In genomic region chr19:60874064-60874694, GRCm38 (mm10) we compare ENCODE assay signal across 8 mouse cellular contexts. TPM values are rescaled to one million over a fixed set of nuclear protein-coding genes. Genes with fewer than 3 reads are reported as not detected.
DNase-seq lines count a peak whose midpoint lies in the region; ATAC-seq lines count a peak whose summit lies in the region.

Prdx3 (minus strand) TSS chr19:60874556.

- WGBS in heart, embryonic 14.5 days: 2% methylated on average over 28 of the region's 28 CpGs
- WGBS in liver, embryonic 13.5 days (ENCODE audit: insufficient replicate concordance): under 1% methylated on average over 28 of the region's 28 CpGs
- WGBS in stomach, embryonic 16.5 days: under 1% methylated on average over 28 of the region's 28 CpGs

- no peaks in the 10 kb centered on the region for H3K27me3 ChIP-seq in heart, embryonic 14.5 days (ENCODE audit: control insufficient read depth, insufficient read depth, low read length)
- H3K27me3 ChIP-seq in liver, embryonic 13.5 days: no peaks in the 10 kb centered on the region
- no peaks in the 10 kb centered on the region for H3K27me3 ChIP-seq in stomach, embryonic 16.5 days (ENCODE audit: control insufficient read depth, insufficient read depth, low read length)

- DNase-seq in CD4-positive, CD25-positive, alpha-beta regulatory T cell, adult 2 months (ENCODE audit: low read depth, low spot score): peak; percentile 97
- DNase-seq in fibroblast of lung, adult 2 months (ENCODE audit: low read depth): peak; percentile 84
- peak; percentile 98 for DNase-seq in kidney, postnatal 14 days
- DNase-seq in liver, embryonic 13.5 days: peak; percentile 99
- DNase-seq in neural tube, embryonic 10.5 days (ENCODE audit: extremely low spot score, low spot score): peak; percentile 91

- peak within 1 kb of the TSS; percentile 74 for H3K27ac ChIP-seq in brown adipose tissue, adult 24 weeks (replicated peaks; ENCODE audit: low read depth, low read length)
- H3K27ac ChIP-seq in heart, embryonic 14.5 days (replicated peaks in 1 of 2; ENCODE audit: control insufficient read depth in 1 of 2, insufficient read depth in 1 of 2, low read depth in 2 of 2, low read length in 2 of 2): peak within 1 kb of the TSS; percentile 74 to 76
- H3K27ac ChIP-seq in liver, embryonic 13.5 days: peak within 1 kb of the TSS; percentile 94
- H3K27ac ChIP-seq in stomach, embryonic 16.5 days (ENCODE audit: low read length): peak within 1 kb of the TSS; percentile 80

- no peaks in the 10 kb centered on the region for H3K9me3 ChIP-seq in heart, embryonic 14.5 days (ENCODE audit: control insufficient read depth, low read length)
- H3K9me3 ChIP-seq in liver, embryonic 13.5 days (replicated peaks): no peaks in the 10 kb centered on the region
- no peaks in the 10 kb centered on the region for H3K9me3 ChIP-seq in stomach, embryonic 16.5 days (replicated peaks; ENCODE audit: control insufficient read depth, low read length)

- H3K4me2 ChIP-seq in heart, embryonic 14.5 days (ENCODE audit: low read length): peak within 1 kb of the TSS; percentile 63
- peak within 1 kb of the TSS; percentile 74 for H3K4me2 ChIP-seq in liver, embryonic 13.5 days
- peak within 1 kb of the TSS; percentile 64 for H3K4me2 ChIP-seq in stomach, embryonic 16.5 days (ENCODE audit: low read depth, low read length)

- H3K4me3 ChIP-seq in brown adipose tissue, adult 24 weeks (ENCODE audit: insufficient read depth, low read depth, low read length): peak within 1 kb of the TSS; percentile 64
- H3K4me3 ChIP-seq in heart, embryonic 14.5 days (ENCODE audit: control insufficient read depth in 1 of 2, insufficient read depth in 1 of 2, low read depth in 1 of 2, low read length in 2 of 2): peak within 1 kb of the TSS; percentile 53 to 89
- peak within 1 kb of the TSS; percentile 93 for H3K4me3 ChIP-seq in liver, embryonic 13.5 days (replicated peaks)
- H3K4me3 ChIP-seq in stomach, embryonic 16.5 days (replicated peaks; ENCODE audit: low read length): peak within 1 kb of the TSS; percentile 78

- peaks cover 32% of the 10 kb centered on the region for H3K36me3 ChIP-seq in heart, embryonic 14.5 days (ENCODE audit: control insufficient read depth, insufficient read depth, low read length)
- H3K36me3 ChIP-seq in liver, embryonic 13.5 days: peaks cover 27% of the 10 kb centered on the region
- H3K36me3 ChIP-seq in stomach, embryonic 16.5 days (ENCODE audit: control insufficient read depth, insufficient read depth, low read length): peaks cover 7% of the 10 kb centered on the region

- peak within 1 kb of the TSS; percentile 73 for H3K9ac ChIP-seq in heart, embryonic 14.5 days (ENCODE audit: low read length)
- peak within 1 kb of the TSS; percentile 97 for H3K9ac ChIP-seq in liver, embryonic 13.5 days
- peak within 1 kb of the TSS; percentile 91 for H3K9ac ChIP-seq in stomach, embryonic 16.5 days (ENCODE audit: low read length)

- H3K4me1 ChIP-seq in brown adipose tissue, adult 24 weeks (ENCODE audit: control insufficient read depth, insufficient read depth, insufficient read length, low read length): peaks cover 5% of the 10 kb centered on the region; the same call in 1 of the 2 replicates
- H3K4me1 ChIP-seq in heart, embryonic 14.5 days (ENCODE audit: control insufficient read depth in 2 of 2, insufficient read depth in 2 of 2, low read length in 2 of 2): peaks cover 2 to 9% of the 10 kb centered on the region in 2 experiments; a peak in 2 of 4 replicates
- peaks cover 47% of the 10 kb centered on the region for H3K4me1 ChIP-seq in liver, embryonic 13.5 days (replicated peaks)
- H3K4me1 ChIP-seq in stomach, embryonic 16.5 days (ENCODE audit: control insufficient read depth, insufficient read depth, low read length): peaks cover 10% of the 10 kb centered on the region

- peak; percentile 99 for ATAC-seq in heart, embryonic 14.5 days (ENCODE audit: insufficient number of reproducible peaks, insufficient read depth, low FRiP score, low read depth)
- ATAC-seq in liver, embryonic 13.5 days (ENCODE audit: low read depth): peak; percentile 92
- ATAC-seq in stomach, embryonic 16.5 days (ENCODE audit: insufficient read depth, low FRiP score): peak; percentile 100

RNA-seq across cellular contexts. Expression of gene Prdx3, which starts in this region (rescaled TPM):
- polyA plus RNA-seq in brown adipose tissue, adult 24 weeks (2012; ENCODE audit: insufficient read depth, insufficient read length, missing spikeins): 639 and 741 TPM in 2 replicates
- 201 and 205 TPM in 2 replicates for polyA plus RNA-seq in heart, embryonic 14.5 days (2014; fragmentation: Nextera tagmentation; extraction: Ambion mirVana)
- polyA plus RNA-seq in liver, embryonic 13.5 days (2015; fragmentation: Nextera tagmentation; extraction: Ambion mirVana): 405 and 440 TPM in 2 replicates
- 119 and 126 TPM in 2 replicates for polyA plus RNA-seq in stomach, embryonic 16.5 days (2015; fragmentation: Nextera tagmentation; extraction: Ambion mirVana)

Comparison
In these comparisons a context has a peak if more than half of its experiments do, and no peak if none do; other contexts are left out.
1. Peak in every context shown above with its lines: DNase-seq, ATAC-seq, H3K4me3 ChIP-seq and H3K27ac ChIP-seq.